Mouse (Mus musculus): ENCODE measurements around the gene Fyb2.
A peak's percentile ranks its signal among the peaks of the same experiment; 100 is the strongest.

Fyb2 gene

DNA sequence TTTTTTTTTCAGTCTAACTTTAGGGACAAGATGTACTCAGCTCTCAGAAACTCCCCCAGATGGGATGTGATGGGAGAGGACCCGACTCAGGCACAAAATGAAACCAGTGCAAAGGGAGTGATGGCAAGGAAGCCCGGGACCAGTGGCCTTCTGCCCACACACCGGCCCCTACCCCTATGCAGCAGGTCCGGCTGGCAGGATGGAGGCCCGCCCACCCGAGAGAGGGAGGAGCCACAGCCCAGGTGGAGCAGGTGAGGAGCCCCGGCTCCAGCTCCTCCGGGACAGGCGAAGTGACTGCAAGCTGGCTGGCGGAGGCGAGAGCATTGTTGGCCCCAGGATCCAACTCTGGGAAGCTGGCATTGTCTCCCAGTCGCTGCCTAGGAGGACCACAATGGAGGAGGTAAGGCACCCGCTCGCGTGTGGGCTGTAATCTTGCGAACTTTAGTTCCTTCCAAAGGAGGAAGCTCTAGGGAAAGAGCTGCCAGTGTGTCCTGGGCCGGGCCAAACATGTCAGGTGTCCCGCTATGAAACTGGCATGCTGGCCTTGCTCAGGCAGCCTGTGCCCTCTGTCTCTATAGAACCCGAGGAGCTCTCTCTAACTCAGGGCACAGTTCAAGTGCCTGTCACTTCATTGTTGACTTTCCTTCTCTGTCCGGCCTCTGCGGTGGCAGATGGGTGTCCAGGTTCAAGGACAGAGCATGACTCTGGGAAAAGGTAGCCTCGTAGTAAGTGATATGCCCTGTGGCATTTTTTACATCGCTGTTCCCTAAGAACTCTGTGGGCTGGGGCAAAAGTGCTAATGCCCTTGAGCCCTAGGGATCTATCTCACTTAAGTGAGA is at the start of gene Fyb2:
Gene Fyb2 (plus strand): TSS at position 166 of the 839 bp plus-strand sequence.
- no peak for DNase-seq (ENCODE audit: low spot score)

DNA sequence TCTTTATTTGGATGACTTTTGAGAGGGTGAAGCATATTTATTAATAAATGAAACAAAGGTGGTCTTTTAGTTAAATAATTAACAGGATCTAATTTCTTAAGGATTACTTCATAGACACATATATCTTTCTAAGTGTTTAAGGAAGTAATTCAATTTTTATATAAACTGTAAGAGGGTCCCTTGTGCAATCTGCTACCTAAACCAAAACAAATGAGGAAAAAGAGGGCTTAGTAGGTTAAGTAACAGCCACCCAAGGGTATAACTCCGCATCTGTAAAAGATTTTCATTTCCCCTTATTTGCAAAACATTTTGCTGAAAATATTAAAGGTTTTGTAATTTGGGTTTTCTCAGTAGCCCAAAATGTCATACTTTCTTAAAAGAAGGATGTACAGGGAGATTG is 48.9 kb upstream of the Fyb2 start:
- DNase-seq (ENCODE audit: low spot score) = no peak

- DNase-seq (ENCODE audit: low spot score) = no peak
Measured at GRCm38 (mm10) chr4:104869581-104869980, 43.7 kb upstream of the Fyb2 start.

DNA sequence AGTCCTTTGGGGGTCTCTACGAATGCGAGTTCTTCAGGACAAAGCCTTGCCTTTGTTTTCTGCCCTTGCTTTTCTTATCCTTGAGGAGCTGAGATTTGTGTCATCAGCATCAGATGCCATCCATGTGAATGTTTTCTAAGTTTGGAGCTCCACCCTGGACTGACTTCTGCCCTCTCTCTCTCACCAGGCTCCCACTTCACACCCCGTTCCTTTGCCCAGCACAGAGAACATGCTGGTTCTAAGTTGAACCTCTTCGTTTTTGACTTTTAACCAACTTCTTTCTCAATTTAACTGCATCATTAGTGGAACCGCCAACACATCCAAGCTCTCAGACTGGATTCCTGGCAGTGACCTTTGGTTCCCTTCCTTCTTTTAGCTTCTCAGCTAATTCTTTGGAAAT is 43.1 kb upstream of the Fyb2 start:
- no peak for DNase-seq (ENCODE audit: low spot score)

DNA sequence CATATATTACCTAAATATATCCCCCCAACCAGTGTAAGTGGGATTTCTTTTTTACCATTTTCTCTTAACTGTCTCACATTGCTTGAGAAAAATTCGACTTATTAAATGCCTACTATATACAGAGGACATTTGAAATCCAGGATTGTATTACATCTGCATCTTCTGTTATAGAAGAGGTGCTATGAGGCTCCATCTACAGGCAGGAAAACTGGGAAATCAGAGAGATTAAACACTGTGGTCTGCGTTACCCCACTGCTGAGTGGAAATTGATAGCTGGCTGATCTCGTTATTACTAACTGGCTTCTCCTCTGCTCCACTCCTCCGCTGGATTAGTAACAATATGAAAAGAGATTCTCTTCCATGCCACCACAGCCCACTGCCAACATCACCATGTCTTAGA is 37.4 kb upstream of the Fyb2 start:
- DNase-seq (ENCODE audit: low spot score) = no peak

DNA sequence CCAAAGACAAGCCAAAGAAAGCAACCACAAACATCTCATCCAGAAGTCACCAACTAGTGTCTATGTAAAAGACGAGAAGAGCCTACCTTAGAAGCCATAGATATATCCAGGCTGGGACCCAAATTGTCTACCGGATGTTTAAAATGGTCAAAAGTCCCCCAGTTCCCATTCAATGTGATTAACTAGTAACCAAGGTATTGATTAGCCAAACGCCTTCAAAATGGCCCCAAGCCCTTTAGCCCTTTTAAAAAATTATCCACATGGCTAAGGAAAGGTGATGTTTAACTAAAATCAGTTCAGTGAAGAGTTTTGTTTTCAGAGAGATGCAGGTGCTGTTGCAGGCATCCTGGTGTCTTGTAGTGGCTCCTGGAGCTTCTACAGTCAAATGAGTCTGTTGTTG is 36.9 kb upstream of the Fyb2 start, which contains the start of gene C8a:
Gene C8a (minus strand): TSS at position 76 of the 400 bp plus-strand sequence.
- no peak for DNase-seq (ENCODE audit: low spot score)

GRCm38 (mm10) chr4:104887486-104887885 is 25.8 kb upstream of the Fyb2 start:
- DNase-seq (ENCODE audit: low spot score) = peak; percentile 58

DNA sequence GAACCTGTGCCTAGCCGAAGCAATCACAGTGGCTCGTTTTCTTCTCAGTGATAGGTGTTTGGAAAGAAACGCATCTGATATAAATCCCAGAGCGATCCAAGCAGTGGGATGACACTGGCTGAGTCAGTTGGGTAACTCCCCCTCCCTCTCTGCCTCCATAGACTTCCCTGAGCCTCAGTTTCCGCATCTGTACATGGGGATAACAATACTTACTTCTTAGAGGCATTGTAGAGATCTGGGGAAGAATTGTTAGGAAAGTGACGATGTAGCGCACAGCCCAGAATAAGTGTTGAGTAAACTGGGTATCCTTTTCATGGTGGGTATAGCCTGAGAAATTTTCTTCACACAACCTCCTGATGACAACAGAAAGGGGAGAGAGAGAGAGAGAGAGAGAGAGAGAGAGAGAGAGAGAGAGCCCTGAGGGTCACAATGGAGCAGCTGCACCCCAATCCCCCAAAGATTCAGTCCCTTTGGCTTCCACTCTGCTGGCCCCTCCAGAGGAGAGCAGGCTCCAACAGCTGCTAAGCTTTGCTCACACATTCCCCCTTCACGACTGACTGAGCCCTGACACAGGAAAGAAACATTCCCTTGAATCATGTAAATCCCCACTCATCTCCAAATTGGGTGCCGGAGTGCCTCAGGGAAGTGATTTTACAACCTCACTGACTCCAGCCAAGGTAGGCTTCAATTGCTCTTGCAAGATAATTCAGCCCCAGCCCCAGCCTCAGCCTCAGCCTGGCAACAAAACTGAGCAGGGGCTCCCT is 24.6 kb upstream of the Fyb2 start:
- DNase-seq (ENCODE audit: low spot score) = peak; percentile 29

DNA sequence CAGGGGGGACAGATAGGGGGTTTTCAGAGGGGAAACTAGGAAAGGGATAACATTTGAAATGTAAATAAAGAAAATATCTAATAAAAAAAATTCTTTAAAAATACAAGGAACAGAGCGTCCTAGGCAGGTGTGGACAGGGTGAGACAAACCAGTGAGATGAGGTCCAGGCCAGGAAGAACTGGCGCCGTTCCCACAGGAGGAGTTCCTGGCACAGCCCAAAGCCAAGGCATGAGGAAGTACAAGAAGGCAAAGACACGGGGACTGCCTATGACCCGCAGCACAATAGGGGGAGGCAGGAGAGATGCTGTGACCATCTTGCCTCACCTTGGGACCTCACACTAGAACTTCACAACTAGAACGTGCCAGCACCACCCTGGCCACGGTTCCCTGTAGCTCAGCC is 21.5 kb upstream of the Fyb2 start:
- no peak for DNase-seq (ENCODE audit: low spot score)

DNA sequence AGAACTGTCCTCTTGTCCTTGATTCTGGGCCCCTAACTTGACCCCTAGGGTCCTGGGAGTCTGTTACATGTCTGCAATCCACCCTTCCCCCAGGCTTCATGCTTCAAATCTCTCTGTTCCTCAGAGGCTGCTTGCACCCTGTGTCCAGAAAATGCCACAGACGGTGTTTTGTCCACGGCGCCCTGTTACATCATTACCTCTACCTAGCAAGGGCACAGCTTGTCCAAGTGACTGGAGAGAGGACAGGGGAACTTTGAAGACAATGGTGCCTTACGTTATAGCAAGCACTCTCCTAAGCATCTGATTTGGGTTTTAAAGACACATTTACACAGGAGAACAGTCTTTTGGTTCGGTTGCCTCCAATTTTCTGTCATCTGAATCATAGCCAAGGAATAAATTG is 19.7 kb upstream of the Fyb2 start:
- DNase-seq (ENCODE audit: low spot score) = no peak

DNA sequence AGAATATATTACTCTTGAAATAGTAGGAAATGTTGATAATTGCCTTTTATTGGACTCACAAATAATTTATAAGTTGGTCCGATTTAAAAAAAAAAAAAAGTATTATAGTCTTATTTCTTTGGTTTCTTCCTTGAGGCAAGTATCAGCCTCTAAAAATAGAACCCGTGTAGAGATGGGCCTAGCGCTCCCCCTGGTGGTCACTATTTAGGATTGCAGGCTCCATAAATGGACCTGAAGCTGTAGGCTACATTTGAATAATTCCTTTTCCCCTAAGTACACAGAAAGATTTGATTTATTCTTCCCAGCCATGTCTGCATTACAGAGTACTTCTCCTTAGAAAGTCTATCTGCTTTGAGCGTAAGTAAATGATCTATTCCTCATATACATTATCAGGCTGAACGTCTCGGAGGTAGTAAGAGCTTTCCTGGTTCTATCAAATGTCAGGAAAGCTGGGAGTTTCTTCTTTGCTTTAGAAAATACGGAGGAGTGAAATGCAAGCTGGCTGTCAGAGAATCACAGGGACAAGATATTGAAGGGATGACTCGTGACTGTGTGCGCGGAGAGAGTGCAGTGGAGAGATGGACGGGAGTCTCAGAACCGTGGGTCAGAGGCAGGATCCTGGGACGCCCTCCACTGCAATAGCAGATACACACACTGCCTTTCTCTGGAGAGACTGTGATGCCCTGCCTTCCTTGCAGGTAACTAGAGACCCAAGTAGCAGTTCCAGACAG is 19.1 kb upstream of the Fyb2 start:
- peak; percentile 86 for DNase-seq (ENCODE audit: low spot score)

DNA sequence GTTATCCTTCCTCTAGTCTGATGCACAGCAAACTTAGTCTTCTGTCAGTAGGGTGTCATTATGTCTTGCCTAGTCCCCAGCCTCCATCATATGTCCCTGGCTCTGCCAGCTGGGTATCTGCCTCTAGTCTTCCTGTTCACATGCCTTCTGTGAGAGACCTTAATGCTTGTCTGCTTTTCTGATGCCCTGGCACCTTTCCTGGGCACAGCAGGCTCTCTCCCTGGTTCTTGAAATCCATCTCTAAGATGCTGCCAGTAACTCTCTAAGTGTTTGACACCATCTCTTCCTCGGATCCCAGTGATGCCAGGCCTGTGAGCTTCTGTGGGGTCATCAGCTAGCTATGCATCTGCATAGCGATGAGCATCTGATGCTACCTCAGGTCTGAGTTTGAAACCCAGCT is 10.4 kb upstream of the Fyb2 start:
- no peak for DNase-seq (ENCODE audit: low spot score)

DNA sequence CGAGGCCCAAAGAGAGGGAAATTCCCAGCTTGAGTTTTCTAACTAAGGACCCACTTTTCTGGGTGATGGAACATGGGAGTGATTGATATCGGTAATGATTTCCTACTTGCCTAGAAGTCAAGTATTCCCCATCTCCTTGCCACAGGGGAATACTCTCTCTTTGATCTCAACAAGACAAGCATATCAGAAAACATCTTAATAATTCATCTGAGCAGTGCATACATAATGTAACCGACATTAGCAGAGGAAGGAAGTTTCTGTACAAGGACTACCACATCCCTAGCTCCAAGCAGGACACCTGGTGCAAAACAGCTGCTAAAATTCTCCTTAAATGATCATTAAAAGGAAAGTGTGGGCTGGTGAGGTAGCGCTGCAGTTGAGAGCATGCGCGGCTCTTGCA is 8.2 kb upstream of the Fyb2 start:
- DNase-seq (ENCODE audit: low spot score) = no peak

- DNase-seq (ENCODE audit: low spot score) = peak; percentile 83
Measured at GRCm38 (mm10) chr4:104911685-104912084, 1.6 kb upstream of the Fyb2 start.

DNA sequence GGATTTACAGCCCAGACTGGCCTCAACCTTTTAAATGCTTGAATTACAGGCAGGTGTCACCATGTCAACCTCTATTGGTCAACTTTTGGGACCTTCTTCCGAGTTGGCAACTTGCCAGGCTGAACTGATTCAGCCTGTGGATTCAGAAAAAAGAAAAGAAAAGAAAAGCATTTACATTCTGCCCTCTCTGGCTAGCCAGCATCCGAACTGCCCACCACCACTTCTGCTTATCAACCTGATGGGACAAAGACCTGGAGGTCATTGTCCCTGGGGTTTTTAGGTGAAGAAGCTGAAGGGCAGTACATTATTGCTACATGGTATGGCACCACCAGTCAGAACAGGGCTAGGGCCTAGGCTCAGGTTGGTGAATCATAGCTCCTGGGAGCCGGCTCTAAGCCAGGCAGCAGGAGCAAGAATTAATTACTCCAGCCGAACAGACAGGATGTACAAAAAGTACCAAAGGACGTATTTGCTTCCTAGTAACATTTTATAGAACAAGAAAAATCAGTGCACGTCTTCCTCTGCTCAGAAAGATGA is 1.5 kb downstream of the Fyb2 start:
- no peak for DNase-seq (ENCODE audit: low spot score)

DNA sequence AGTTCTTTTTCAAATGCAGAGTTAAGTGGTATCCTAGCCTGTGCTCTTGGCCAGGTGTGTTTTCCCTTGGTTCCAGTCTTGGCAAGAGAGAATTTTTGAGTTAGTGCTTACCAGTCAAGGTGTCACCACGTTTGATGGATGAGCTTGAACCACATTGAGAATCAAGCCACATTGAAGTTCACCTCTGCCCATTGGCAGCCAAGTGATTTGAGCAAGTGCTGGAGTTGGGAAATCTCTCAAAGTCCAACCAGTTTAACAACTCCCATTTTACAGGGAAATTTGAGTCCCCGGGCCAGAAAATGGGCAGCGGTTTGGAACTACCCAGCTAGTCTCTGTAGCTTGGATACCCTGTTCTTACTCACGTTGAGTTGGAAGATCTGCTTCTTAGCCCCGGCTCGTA is 4.8 kb downstream of the Fyb2 start:
- DNase-seq (ENCODE audit: low spot score) = no peak

- DNase-seq (ENCODE audit: low spot score) = no peak
Measured at GRCm38 (mm10) chr4:104925383-104925782, 12.1 kb downstream of the Fyb2 start.

GRCm38 (mm10) chr4:104929165-104929564 is 15.9 kb downstream of the Fyb2 start:
- no peak for DNase-seq (ENCODE audit: low spot score)

DNA sequence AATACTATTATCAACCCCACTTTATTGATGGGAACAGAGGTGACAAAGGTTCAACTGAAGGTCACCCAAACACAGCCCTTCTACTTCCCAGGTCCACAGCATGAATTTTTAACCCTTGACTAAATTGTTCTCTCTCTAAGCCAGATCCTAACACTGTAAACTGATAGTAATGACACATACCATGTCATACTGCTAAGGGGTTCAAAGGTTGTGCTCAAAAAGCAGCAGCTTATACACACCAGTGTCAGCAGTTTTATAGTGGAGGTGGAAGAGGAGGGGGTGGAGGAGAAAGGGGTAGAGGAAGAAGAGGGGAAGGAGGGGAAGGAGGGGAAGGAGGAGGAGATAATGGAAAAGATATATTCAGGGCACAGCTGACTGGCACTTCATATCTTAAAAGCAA is 20.4 kb downstream of the Fyb2 start:
- DNase-seq (ENCODE audit: low spot score) = no peak

DNA sequence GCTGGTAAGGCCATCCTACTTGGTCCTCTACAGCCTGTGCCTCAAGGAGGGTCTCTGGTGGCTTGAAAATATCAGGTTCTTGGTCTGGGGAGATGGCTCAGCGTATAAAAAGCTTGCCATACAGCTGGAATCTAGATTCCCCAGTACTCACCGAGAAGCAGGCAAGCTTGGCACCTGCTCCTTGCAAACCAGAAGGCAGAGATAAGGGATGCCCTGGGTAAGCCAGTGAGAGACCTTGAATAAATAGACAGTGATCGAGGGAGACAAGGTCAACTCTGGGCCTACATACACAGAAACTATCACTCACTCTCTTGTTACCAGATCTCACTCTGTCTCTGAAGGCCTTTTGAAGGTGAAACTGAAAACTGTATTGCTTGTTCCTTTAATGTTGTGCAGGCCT is 21.7 kb downstream of the Fyb2 start:
- DNase-seq (ENCODE audit: low spot score) = no peak

- no peak for DNase-seq (ENCODE audit: low spot score)
Measured at GRCm38 (mm10) chr4:104935436-104935835, 22.2 kb downstream of the Fyb2 start.

DNA sequence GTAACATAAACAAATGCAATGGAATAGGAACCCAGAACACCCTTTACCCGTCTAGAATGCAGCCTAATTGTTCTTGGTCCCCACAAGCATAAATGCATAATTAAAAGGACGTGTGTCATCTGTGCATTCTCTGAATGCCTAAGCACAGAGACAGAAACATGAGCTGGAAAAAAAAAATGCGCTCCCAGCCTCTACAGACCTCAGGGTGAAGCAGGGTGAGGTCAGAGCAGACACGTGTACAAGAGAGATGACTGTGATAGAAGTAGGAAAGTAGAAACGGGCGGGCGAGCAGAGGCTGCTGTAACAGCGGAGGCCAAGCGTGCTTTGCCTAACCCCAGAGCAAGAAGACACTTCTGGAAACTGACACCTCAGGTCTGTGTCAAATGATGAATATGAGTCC is 22.8 kb downstream of the Fyb2 start:
- DNase-seq (ENCODE audit: low spot score) = peak; percentile 9
